Mouse (Mus musculus) ES-Bruce4 (cell line): ENCODE measurements around the gene Ckap4.

ENCODE experiments used
- CTCF ChIP-seq: IDR thresholded peaks from one replicate; pipeline ENCODE4 v1.8.1; 2011; ENCODE audit warnings: low read depth, low read length
- POLR2A ChIP-seq: IDR thresholded peaks from one replicate; pipeline ENCODE4 v1.8.1; 2011; ENCODE audit warnings: low read length; ENCODE audit not compliant: insufficient read depth

- no peak for TF ChIP-seq CTCF
- no peak for TF ChIP-seq POLR2A
These were observed 56.2 kb downstream of the Ckap4 start for GRCm38 (mm10) chr10:84477613-84478076.
